Mouse (Mus musculus): ENCODE results near the gene Ddx58.
A peak's percentile ranks its signal among the peaks of the same experiment; 100 is the strongest.

Gene Ddx58

DNA sequence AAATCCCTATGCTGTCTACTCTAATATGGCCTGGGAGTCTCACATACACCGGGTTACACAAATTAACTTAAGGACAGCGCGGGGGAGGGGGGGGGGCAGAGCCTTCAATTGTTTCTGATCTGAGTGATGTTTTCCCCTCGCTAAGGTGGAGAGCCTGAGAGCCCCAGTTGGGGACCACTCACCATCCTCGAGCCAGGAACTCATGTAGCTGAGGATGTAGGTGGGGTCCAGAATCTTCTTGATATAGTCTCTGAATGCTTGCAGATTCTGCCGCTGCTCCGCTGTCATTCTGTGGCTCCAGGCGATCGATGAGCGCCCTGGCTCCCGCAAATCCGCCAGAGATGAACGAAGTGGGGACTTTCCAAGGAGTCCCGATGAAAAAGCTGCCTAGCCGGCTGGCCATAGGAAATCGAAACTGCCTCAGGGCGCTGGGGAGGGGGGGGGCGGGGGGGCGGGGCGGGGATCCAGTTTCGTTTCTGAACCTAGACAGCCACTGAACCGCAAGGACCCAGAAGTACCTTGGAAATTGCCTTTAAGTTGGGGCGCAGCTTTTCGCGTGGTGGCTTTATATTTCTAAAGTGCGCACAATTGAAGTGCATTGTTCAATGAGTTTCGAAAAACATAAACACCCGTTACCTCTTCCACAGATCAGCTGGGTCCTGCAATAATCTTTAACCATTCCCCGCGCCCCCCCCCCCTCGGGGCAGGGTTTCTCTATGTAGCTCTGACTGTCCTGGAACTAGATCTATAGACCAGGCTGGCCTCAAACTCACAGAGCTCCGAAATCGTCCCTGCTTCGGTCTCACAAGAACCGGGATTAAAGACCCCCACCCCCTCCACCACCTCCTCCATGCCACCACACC, at the start of gene Ddx58:
TSS of gene Ddx58 (minus strand) at position 420 of the 863 bp plus-strand sequence.
- no peak for DNase-seq (ENCODE audit: low read depth)

DNA sequence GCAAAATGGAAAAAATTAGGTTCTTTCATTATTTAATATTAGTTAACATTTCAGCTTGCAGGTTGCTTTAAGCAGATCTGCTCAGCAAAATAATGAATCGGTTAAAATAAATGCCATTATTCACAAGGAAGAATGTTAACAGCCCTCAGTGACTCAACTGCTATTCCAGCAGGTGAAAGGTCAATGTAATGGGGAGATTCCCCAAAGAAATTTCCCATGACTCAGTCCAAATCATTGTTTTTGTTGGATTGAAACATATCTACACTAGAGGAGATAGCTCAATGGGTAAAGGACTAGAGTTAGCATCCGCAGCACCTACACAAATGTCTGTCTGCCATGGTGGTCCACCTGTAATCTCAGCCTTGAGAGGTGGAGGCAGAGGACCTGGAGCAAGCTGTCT, 49.4 kb upstream of the Ddx58 start:
- no peak for DNase-seq (ENCODE audit: low read depth)

DNA sequence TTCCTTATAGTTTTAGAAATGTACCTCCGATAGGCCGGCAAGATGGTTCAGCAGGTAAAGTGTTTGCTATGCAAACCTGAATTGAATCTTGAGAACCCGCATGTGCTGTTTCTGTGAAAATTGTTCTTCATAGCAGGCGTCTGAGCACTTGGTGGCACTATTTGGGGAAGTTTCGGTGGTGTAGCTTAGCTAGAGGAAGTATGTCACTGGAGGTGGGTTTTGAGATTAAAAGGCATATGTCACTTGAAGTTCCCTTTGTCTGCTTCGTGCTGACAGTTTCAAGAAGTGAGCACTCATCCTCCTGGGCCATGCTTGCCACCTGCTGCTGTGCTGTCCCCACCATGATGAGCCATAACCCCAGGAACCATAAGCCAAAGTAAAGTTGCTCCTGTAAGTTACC, 47.8 kb upstream of the Ddx58 start:
- no peak for DNase-seq (ENCODE audit: low read depth)

DNA sequence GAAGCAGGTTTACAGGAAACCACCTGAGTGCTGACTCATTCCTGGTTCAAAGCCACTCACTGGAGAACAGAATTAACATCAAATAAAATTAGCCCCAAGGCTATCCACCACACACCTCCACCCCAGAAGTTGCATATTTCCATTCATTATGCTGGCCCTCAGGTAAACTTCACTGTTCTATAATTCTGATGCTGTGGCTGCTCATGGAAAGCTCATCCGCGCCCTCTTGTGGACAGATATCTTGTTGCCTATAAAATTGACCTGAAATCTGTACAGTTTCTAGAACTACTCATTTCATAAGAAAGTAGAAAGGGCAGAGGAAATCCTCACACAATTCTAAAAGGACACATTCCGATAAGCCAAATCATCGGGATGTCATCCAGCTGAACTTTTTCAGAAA, 46.0 kb upstream of the Ddx58 start:
- DNase-seq (ENCODE audit: low read depth), result no peak

DNA sequence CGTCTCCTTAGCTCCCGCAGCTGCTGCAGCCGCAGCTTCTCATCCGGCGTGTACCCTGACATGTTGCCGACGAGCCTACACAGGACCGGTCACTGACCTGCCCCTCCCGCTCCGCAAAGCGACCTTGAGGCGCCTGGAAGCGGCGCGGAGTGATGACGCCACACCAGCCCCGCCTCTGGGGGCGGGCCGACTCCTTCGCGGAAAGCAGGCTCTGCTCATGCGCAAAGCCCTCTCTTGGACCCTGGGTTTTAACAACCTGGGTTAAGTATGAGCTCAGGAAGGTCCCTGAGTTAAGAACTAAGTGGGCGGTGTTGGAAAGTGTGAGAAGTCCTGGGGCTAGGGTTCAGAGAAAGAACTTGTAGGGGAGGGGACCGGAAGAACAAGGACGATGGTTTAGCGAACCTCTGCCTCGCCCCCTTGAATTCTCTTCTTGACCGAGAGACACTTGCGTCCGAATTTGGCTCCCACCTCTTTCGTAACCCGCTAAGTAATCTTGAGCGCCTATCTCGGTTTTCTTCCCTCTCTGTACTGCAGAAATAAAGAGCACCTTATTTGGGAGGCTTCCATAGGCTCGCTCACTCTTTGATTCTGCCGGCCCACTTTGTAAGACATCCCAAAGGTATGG, 39.8 kb upstream of the Ddx58 start, which contains the start of gene Ndufb6:
TSS of gene Ndufb6 (minus strand) at position 146 of the 625 bp plus-strand sequence.
- peak; percentile 91 for DNase-seq (ENCODE audit: low read depth)

DNA sequence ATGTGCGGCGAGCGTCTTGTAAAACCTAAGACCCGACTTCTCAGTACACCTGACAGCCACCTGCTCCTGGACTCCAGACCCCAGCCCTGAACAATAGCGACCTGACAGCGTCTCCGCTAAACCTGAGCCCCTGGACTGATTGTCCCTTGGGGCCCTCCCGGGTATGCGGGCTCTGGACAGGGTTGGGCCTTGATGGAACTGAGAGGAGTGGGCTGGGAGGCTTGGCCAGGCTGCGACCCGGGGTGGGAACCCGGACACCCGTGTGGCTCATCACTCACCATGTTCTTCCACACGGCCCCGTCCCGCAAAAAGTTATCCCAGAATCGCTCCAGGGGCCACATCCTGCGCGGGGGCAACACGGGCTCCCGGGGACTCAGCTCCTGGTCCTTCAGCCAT, 39.2 kb upstream of the Ddx58 start:
- no peak for DNase-seq (ENCODE audit: low read depth)

DNA sequence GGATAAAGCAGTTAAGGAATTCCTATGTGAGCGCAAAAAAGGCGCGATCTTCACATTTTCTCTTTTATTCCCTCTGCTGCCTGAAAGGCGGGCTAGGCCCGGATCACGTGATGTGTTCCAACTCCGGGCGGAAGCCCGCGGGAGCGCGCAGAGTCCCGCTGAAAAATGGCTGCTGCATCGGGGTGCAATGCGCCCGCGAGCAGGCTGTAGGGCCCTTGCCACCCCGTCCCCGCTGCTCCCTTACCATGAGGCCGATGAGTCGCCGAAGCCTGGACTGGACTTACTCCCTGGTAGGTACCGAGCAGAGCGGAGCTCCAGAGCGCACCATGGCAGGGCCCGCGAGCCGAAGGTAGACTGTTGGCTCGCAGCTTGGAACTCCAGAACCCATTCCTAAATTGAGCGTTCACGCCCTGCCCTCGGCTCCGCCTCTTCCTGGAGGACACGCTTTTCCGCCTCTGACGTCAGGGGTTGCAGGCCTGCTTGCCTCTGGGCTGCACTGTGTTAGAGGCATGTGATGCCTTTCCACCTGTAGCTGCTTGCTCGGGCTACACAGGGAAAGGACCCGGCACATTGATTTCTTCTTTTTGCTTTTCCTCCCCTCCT, 29.9 kb upstream of the Ddx58 start, which contains the start of the genes Smim27 and Topors:
TSS of gene Smim27 (plus strand) at position 150 of the 603 bp plus-strand sequence.
TSS of gene Topors (minus strand) at position 421 of the 603 bp plus-strand sequence.
- peak; percentile 96 for DNase-seq (ENCODE audit: low read depth)

DNA sequence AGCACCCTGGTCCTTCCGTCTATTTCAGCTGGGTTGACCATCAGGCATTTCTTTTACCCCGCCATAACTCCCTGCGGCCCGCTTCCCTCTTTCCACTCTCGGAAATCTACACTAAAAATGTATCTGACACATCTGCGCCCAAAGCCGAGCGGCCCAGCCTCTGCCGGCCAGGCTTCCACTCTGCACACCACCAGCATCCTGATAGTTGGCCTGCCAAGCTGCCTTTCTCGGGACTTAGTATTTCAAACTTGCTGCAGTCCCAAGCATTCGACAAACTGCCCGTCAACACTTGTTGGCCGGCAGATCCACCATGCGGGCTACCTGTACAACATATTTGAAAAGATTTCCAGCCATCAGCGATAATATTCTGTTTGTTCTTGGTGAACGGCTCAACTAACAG, 29.2 kb upstream of the Ddx58 start:
- no peak for DNase-seq (ENCODE audit: low read depth)

DNA sequence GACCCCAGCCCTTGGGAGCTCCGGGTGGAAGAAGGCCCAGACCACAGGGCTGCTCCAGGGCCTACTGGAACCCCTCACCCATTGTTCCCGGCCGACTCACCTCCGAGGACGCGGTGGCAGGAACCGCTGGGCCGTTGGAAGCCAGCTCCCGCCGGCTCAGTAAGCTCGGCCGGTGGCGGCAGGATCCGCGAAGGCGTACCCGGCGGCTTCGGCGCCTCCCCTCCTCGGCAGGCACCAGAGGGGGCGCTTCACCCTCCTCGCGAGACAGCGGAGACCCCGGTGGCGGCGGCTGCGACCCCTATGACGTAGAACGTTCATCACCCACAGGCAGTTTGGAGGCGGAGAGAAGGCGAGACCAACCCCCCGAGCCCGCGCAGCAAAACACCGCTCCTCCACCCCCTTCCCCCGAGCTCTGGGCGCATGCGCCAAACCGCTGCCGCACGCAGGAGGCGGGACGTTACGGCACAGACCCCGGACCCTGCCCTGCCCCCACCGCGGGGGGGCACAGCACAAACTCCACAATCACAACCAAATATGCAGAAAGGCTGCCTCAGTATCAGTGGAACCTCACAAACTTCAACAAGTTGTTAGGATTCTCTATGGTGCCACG, 28.7 kb upstream of the Ddx58 start:
- DNase-seq (ENCODE audit: low read depth), result peak; percentile 51

DNA sequence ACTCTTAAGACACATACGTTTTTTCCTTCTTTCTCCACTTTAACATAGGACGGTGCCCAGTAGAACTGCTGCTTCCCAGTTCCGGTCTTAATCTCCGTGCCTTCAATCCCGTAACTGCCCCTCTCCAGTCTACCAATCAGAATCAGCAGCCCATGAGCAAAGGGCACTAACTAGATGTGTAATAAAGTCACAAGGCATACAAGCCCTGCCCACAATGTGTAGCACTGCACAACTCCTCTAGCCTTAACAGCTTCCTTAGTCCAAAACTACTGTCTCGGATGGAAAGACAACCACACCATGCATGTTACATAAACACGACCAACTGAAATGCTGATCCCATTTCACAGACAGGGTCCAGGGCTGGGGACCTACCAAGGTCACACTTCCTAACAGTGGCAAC, 28.1 kb upstream of the Ddx58 start:
- DNase-seq (ENCODE audit: low read depth), result no peak

DNA sequence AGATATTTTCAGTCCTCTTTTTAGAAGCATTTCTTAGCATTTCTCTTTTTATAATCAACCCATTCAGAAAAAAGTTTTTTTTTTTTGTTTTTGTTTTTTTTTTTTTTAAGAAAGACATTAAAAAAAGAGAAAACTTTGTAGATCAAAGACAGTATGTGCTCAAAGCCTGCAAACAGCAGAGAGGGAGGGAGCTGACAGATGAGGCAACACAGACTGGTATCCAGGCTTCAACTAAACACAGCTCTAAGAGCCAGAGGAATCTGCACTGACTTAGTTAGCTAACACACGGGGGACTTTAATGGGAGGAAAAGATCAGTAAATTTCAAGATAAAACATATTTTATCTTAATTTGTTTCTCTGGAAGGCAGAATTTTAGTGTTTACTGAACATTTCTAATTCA, 24.7 kb upstream of the Ddx58 start:
- no peak for DNase-seq (ENCODE audit: low read depth)

DNA sequence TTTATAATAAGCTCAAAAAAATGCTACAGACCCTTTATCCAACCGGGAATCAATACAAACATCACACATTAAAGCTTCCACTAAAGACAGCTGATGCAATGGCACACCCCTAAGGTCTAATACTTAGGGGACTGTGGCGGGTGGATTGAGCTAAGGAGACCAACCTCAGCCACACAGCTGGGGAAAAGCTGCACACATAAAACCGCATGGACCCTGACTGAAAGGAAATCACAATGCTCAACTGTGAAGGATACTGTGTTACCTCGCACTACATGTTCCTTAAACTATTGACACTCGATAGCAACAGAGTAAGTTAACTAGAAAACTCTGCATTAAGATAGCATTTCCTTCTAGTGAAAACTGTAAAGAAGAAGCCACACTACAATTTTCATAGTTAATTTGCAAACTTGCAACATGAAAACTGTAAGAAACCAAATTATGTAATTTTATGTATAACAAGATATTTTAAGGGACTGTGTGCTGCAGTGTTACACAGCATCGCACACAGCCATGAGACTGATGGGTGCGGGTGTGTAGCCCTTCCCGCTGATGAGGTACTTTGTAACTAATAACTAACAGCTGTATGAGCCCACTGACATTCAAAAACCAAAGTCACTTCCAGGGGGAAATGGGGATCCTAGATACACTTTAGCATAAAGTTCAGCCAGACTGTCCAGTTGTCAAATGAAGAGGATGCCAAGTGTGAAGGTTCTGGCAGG, 14.9 kb upstream of the Ddx58 start:
- DNase-seq (ENCODE audit: low read depth), result no peak

DNA sequence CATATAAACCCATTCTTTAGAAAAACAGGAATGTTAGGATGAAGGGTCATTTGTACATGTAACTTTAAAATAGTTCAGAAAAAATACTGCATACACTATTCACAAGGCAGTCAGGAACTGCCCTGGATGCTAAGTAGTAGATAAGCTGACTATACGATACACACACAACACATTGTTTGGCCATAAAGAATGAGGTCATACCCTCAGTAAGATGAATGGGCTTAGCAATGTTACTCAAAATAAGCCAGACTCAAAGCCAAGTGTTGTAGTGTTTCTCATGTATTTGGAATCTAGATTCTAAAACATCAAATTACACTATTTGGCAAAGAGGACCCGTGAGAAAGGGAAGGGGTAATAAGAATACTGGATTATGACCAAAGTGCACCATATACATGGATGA, 14.1 kb upstream of the Ddx58 start:
- DNase-seq (ENCODE audit: low read depth), result no peak

DNA sequence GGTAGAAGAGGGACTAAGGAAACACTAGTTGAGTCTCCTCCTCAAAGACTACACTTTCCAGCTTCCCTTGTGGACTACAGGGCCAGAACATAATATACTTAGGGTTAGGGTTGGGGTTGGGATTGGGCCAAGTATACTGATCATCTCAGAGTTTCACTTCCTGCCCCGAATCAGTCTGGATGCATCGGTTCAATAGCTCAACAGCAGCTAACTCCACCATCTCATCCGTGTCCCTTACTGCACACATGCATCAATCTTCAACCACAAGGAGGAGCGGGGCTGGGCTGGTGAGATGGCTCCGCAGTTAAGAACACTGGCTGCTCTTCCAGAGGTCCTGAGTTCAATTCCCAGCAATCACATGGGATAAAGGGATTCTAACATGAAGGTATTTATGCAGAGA, 11.4 kb upstream of the Ddx58 start:
- no peak for DNase-seq (ENCODE audit: low read depth)

DNA sequence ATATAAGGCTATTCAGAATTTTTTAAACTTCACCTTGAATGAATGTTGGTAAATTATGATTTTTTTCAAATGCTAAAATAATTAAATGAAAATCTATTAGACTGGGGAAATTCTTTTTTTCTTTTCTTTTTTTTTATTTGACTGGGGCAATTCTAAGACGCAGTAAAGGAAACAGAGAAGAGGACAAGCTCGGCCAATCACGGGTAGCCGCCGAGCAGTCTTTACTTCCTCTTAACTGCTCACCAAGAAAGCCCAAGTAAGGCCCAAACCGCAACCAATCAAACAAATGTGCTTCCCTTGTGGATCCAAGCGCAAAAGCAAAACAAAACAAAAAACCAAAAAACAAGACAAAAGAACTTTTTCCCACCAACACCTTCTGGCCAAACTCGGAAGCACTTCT, 4.4 kb upstream of the Ddx58 start:
- DNase-seq (ENCODE audit: low read depth), result no peak

DNA sequence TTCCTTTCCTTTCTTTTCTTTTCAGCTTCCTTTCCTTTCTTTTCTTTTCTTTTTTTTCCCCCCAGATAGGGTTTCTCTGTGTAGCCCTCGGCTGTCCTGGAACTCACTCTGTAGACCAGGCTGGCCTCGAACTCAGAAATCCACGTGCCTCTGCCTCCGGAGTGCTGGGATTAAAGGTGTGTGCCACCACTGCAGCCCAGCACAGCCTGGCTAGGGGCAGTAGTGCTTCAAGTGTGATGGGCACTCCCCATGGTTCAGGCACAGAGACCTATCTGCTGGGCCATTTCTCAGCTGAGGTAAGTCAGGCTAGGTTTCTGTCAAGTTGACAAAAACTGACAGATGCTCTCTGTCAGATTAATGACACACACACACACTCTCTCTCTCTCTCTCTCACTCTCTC, 3.4 kb upstream of the Ddx58 start:
- DNase-seq (ENCODE audit: low read depth), result no peak

DNA sequence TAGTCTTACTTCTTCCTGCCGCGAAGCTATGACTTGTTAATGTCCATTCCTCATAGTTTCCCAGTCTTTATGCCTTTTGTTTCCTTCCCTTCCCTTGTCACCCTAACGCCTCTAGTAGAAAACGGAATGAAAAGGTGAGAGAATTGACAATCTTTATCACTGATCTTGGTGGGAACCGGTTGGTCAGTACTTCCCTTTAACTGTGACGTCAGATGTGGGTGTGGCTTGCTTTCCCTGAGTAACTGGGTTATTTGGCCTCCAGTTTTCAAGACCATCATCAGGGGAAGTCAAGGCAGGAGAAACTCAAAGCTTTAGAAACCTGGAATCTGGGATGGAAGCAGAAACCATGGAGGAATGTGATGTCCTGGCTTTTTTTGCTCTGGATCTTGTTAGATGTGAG, 2.3 kb upstream of the Ddx58 start:
- no peak for DNase-seq (ENCODE audit: low read depth)

DNA sequence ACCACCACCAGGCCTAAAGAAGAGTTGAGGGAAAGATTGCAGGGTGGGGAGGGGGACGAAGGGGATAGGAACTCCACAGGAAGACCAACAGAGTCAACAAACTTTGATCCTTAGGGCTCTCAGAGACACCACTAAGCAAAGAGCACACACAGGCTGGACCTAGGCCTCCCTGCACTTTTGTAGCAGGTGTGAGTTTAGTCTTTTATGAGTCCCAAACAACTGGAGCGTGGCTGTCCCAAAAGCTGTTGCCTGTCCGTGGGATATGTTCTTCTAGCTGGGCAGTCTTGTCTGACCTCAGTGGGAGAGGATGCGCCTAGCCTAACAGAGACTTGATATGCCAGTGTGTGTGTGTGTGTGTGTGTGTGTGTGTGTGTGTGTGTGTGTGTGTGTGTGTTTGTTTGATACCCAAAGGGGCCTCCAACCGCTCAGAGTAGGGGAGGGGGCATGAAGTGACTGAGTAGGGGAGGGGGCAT, 680 bp upstream of the Ddx58 start:
- DNase-seq (ENCODE audit: low read depth), result no peak

DNA sequence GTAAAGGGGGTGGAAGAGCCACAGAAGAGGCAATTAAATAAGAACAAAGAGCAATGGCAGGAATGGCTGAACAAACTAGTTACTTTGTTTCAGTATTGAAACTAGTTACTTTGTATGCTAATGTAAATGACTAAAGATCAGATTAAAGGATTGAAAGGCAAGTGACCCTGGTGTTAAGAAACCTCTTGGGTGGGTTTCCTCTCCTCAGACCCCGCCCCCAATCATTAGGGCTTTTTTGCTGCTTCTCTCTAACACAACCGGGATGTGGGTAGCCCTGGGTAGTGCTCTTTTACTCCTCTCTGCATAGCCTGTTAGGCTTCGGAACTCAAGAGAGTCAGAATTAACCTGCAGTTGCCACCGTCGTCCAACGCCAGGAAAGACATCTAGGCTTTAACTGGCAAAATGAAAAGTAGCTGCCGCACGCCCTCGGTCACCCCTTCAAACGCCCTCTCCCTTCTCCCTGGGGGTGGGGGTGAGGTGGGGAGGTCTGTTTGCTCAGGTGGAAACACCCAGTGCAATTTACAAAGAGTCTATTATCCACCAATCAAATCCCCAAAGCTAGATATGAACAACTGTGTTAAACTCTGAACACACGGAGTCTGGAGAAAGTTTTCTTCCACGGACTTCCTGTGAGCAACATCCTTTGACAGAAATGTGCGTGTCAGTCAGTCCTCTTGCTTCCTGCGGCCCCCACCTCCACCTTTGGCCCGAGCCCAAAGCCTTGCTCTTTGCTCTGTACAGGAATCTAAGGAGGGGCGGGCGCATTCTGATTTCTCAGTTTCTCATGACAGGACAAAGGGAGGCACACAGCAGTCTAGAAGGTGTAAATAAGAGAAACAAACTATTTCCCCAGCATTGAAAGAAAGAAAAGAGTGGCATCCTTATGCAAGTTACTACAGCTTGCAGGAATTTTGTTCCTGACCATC, 882 bp downstream of the Ddx58 start:
- DNase-seq (ENCODE audit: low read depth), result no peak

DNA sequence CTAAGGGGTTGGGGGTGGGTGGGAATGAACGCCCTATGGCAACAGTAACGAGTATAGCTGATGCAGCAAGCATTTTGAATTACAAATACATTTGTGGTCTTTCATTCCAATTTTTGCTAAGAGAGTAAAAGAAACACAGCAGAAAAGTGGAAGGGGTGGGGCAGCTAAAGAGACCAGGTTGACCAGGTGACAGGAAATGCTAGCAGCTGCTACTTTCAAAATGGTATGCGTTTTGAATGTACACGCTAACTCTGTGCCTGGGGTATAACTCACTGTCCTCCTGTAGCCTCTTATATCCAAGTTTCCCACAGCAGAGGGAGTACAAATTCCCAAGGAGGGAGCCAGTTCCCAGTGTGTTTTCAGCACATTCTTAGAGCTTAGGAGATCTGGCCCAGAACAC, 2.8 kb downstream of the Ddx58 start:
- no peak for DNase-seq (ENCODE audit: low read depth)

DNA sequence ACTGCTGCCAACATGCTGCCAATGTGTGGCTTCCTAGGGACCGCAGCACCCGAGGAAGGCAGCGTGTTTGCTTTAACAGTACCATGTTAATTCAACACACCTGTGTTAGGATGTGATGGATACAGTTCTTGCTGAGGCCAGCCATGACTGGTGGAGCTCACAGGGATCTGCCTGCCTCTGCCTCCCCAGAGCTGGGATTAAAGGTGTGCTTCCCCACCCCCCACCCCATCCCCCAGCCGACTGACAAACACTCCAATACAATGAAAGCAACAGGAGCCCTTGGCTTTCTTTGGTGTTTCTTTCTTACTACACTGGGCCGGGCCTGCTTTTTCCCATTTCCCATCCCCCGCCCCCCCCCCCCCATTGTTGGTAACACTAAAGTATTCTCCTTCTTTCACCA, 5.4 kb downstream of the Ddx58 start:
- no peak for DNase-seq (ENCODE audit: low read depth)

Measured in fibroblast of lung, adult 2 months (primary cell).